Mouse (Mus musculus): ENCODE data around the gene Rnpep. TPM values are rescaled to one million over a fixed set of nuclear protein-coding genes. Genes with fewer than 3 reads are reported as not detected.

Gene Rnpep
- polyA plus RNA-seq, 1 experiment from 2014 or later, result 38.6 TPM

DNA sequence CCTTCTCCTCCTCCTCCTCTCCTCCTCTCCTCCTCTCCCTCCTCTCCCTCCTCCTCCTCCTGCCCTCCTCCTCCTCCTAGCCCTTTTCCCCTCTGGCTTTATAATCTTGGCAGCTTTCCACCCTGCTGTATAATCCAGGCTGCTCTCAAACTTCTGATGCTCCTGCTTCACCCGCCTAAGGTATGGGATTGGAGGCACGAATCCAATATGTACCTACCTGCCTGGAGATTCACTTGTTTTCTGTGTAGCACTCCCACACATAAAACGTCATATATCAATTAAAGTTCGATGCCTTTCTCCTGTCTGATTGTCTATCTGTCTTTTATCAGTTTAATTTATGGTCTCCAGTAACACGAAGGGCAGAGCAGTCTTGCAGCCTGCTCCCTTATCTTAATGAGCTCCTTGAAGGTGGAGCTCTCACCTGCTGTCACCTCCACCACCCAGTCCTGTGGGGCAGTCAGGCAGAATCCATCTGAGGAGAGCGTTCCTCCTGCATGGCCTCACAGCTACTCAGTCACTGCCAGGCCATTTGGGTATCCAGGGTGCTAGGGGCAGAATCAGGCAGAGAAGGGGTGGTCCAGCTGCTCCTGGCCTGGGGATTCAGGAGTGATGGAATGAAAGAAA lies 58.8 kb downstream of the Rnpep start:
- Histone ChIP-seq H3K27ac (no peak overlapping the region), H3K36me3 (no peaks in the 10 kb centered on the region), H3K9ac (no peak overlapping the region), H3K4me1 (no peaks in the 10 kb centered on the region), H3K27me3 (replicated peaks) (peaks cover 18% of the 10 kb centered on the region; the same call in 1 of the 2 replicates), H3K4me2 (no peak overlapping the region), H3K4me3 (no peak overlapping the region), H3K9me3 (replicated peaks) (no peaks in the 10 kb centered on the region)
- 42% methylated on average over 6 of the region's 6 CpGs for WGBS (ENCODE audit: insufficient replicate concordance)
- no peak for ATAC-seq

GRCm38 (mm10) chr1:135224147-135224546 lies 59.7 kb downstream of the Rnpep start:
- no peak overlapping the region for H3K4me3 ChIP-seq
- no peaks in the 10 kb centered on the region for H3K4me1 ChIP-seq
- no peak overlapping the region for H3K27ac ChIP-seq
- H3K9ac ChIP-seq, result no peak overlapping the region
- no peak for ATAC-seq
- no peak overlapping the region for H3K4me2 ChIP-seq
- H3K27me3 ChIP-seq (replicated peaks), result peaks cover 16% of the 10 kb centered on the region; the same call in 1 of the 2 replicates
- no peaks in the 10 kb centered on the region for H3K9me3 ChIP-seq (replicated peaks)
- WGBS (ENCODE audit: insufficient replicate concordance), result 30% methylated on average over 3 of the region's 3 CpGs
- no peaks in the 10 kb centered on the region for H3K36me3 ChIP-seq

GRCm38 (mm10) chr1:135217607-135218233 lies 66.2 kb downstream of the Rnpep start:
- Histone ChIP-seq H3K27ac (no peak overlapping the region), H3K9me3 (replicated peaks) (no peaks in the 10 kb centered on the region), H3K36me3 (no peaks in the 10 kb centered on the region), H3K4me3 (no peak overlapping the region), H3K9ac (no peak overlapping the region), H3K27me3 (replicated peaks) (peaks cover 6% of the 10 kb centered on the region; the same call in 1 of the 2 replicates), H3K4me2 (no peak overlapping the region), H3K4me1 (no peaks in the 10 kb centered on the region)
- WGBS (ENCODE audit: insufficient replicate concordance), result 69% methylated on average over 13 of the region's 13 CpGs
- no peak for ATAC-seq

DNA sequence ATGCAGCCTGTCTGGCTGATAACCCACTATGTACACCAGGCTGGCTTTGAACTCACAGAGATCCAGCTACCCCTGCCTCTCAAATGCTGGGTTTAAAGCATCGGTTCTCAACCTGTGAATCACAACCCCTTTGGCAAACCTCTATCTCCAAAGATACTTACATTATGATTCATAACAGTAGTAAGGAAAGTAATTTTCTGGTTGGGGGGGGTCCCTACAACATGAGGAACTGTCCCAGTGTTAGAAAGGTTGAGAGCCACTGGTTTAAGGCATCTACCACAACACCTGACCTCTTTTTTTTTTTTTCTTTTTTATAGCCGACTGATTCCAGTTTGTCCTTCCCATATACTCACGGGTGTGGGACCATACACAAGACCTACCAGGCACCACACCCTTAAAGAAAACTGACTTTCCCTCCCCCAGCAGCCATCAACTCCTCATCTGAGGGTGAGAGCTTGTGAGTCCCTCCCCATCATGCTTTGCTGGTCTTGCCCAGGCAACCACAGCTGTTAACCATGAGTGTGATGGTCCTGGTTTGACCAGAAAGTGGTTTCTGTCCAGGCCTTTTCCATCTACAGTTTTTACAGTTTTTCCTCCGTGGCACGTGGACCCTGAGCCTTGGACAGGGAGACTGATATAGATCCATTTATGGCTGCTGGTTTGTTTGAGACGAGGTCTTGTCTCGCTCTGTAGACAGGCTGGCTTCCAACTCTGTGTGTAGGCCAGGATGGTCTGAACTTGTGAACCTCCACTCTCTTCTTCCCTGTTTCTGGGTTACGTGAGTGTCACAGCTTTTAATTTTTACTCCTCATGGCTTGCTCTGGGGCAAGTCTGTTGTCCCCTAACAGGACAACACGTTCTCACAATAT lies 69.9 kb downstream of the Rnpep start:
- 72% methylated on average over 9 of the region's 9 CpGs for WGBS (ENCODE audit: insufficient replicate concordance)
- Histone ChIP-seq H3K27me3 (replicated peaks) (peaks cover 6% of the 10 kb centered on the region; the same call in 1 of the 2 replicates), H3K9me3 (replicated peaks) (no peaks in the 10 kb centered on the region), H3K27ac (no peak overlapping the region), H3K4me3 (no peak overlapping the region), H3K36me3 (no peaks in the 10 kb centered on the region), H3K4me2 (no peak overlapping the region), H3K4me1 (peaks cover 8% of the 10 kb centered on the region), H3K9ac (no peak overlapping the region)
- no peak for ATAC-seq

Other genes starting within 250 kb of the Rnpep start
- gene Lgr6, start 178.8 kb downstream of the Rnpep start, polyA plus RNA-seq (2016; fragmentation: Nextera tagmentation; extraction: Ambion mirVana), result 0.30 and 0.36 TPM in 2 replicates
- gene Ptpn7, start 151.4 kb downstream of the Rnpep start, polyA plus RNA-seq (2016; fragmentation: Nextera tagmentation; extraction: Ambion mirVana), result 24.7 and 25.9 TPM in 2 replicates
- 15.5 and 15.8 TPM in 2 replicates for gene Arl8a, start 137.3 kb downstream of the Rnpep start, polyA plus RNA-seq (2016; fragmentation: Nextera tagmentation; extraction: Ambion mirVana)
- not detected in 2 replicates for gene Gpr37l1, start 116.4 kb downstream of the Rnpep start, polyA plus RNA-seq (2016; fragmentation: Nextera tagmentation; extraction: Ambion mirVana)
- gene Elf3, start 25.5 kb downstream of the Rnpep start, polyA plus RNA-seq (2016; fragmentation: Nextera tagmentation; extraction: Ambion mirVana), result 1.1 and 1.8 TPM in 2 replicates
- gene Timm17a, start 29.7 kb upstream of the Rnpep start, polyA plus RNA-seq (2016; fragmentation: Nextera tagmentation; extraction: Ambion mirVana), result 204 and 208 TPM in 2 replicates
- gene Lmod1, start 40.7 kb upstream of the Rnpep start, polyA plus RNA-seq (2016; fragmentation: Nextera tagmentation; extraction: Ambion mirVana), result 0.11 and 0.12 TPM in 2 replicates
- gene Shisa4, start 91.2 kb upstream of the Rnpep start, polyA plus RNA-seq (2016; fragmentation: Nextera tagmentation; extraction: Ambion mirVana), result 5.4 and 5.5 TPM in 2 replicates
- 50.4 and 53.6 TPM in 2 replicates for gene Ipo9, start 146.4 kb upstream of the Rnpep start, polyA plus RNA-seq (2016; fragmentation: Nextera tagmentation; extraction: Ambion mirVana)

All from liver, embryonic 12.5 days (tissue).